Mouse (Mus musculus) retina, postnatal 7 days (tissue): Measurements from ENCODE around the gene Bend6.

ENCODE experiments used
- DNase-seq: peaks from one replicate; pipeline ENCODE4 v3.0.0-alpha.2; 2012; ENCODE audit warnings: low read depth, low spot score

Gene Bend6

DNA sequence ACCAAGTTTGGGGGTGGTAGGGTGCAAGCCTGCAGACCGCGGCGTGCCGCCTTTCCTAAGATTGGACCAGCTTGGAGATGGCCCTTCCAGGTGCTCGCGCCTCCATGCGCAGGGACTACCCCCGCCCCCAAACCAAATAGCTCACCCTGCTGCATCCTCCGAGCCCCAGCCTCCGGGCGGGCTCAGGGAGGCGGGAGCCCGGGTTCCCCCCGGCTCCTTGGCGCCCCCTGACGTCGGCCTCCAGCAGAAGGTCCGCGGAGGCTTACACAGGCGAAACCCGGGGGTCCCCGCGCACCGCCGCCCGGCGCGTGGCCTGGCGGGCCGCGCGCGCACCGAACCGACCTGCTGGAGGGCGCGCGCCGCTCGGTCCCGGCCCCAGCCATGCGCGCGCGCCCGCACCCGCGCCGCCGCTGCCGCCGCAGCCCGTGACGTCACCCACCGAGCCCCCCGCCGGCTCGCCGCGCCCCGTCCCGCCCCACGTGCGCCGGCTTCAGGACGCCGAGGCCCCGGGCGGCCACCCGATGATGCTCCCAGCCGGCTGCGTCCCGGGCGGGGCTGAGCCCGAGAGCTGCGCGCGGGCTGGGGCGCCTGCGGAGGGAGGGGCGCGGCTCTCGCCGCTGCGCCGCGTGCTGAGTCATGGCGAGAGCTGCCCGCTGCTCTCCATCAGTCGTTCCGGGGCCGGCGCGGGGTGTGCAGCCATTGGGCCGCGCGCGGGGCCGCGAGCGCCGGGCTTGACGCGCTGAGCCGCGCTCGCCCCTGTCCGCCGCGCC is at the start of gene Bend6:
Gene Bend6, minus strand, starts transcription at position 396 of the 770 bp plus-strand sequence.
- DNase-seq, result peak; percentile 53

DNA sequence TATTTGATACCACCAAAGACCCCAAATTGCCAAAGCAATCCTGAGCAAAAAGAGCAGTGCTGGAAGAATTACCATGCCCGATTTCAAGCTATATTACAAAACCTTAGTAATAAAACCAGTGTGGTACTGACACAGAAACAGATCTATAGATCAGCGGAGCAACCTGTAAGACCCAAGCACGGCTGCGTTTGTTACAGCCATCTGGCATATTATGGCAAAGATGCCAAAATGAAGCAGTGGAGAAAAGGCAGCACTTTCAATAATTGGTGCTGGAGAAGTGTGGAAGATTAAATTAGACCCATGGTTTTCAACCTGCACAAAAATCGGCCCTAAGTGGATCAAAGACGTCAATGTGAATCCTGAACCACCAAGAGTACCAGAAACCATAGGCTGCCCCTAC is 48.0 kb upstream of the Bend6 start:
- no peak for DNase-seq

DNA sequence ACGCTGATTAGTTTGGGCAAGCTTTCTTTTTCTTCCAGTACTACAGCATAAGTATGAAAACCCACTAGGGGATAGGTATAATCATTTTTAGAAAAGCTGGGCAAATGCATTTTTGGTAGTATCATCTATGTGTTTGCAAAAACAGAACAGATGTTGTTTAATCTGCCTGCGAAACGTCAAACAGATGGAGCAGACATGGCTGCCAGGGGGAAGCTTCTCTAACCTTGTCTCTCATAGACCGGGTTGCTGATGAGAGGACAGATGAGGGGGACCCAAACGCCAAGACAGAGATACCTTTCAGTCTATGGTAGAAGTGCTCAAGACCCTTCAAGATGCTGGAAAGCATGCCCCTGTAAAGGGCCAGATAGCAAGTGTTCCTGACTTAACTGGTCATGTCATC is 40.9 kb upstream of the Bend6 start:
- no peak for DNase-seq

DNA sequence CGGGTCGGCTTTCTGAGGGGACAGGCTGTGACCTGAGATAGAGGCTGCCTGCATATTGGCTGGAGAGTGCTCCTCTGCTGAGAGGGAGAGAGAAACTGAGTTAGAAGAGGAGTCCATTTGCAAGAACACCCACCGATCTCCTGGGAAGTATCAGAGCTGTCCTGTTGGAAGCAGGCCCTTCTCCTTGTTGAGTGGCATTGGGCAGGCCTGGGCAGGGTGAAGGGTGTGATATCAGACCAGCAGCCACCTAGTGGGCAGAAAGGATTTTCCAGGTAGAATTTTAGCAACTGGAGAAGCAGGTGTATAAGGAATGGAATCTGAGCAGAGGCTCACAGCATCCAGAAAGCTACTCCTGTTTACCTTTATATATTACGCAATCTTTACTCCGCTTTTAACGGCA is 40.2 kb upstream of the Bend6 start:
- DNase-seq, result no peak

DNA sequence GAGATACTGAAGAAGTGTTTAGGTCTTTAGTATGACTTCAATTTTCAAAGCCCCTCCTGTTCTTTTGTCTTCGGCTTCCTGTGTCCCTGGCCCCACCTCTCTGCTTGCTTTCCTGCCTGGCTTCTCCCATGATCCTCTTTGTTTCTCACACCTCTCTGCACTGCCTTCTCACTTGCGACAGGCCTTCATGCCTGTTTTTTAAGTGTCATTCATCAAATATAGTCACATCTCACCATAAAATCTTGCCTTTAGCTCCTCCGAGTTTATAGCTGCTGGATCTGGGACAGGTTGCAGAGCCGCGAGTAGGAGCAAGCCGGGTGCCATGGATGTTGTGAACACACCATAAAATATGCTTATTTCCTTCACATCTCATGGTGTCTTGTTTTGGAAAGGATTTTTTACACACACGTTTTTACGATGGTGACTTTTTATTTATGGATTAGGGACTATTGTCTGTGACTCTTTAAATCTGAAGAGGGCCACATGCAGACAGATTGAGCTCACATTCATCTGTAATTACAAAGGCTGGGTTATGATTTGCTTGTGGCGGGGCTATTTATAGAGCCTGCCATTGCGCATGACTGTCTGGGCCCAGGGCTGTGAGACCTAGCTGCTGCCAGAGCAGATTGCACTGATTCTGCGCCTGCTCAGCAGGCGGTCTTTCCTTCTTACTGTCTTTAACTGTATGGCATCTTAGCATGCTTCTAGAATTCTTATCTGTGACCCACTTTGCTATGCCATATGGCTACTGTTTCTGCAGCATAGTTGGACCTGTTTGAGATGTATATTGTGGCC is 39.2 kb upstream of the Bend6 start:
- DNase-seq, result peak; percentile 28

DNA sequence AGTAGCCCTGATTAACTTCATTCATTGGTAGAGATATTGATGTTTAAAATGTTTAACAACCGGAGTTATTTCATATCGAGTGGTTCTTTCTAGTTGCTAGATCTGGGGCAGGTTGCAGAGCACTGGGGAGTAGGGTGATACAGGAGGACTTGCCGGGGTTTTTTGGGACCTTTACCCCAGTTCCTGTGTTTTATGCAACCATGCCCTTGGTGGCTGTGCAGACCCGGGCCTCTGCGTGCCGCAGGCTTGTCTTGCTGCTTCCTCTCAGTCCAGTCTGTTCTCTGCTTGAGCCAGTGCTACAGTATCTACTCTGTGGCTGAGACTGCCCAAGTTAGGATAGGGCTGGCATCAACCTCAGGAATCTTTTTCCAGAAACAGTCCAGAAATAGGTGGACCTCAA is 38.1 kb upstream of the Bend6 start:
- no peak for DNase-seq

DNA sequence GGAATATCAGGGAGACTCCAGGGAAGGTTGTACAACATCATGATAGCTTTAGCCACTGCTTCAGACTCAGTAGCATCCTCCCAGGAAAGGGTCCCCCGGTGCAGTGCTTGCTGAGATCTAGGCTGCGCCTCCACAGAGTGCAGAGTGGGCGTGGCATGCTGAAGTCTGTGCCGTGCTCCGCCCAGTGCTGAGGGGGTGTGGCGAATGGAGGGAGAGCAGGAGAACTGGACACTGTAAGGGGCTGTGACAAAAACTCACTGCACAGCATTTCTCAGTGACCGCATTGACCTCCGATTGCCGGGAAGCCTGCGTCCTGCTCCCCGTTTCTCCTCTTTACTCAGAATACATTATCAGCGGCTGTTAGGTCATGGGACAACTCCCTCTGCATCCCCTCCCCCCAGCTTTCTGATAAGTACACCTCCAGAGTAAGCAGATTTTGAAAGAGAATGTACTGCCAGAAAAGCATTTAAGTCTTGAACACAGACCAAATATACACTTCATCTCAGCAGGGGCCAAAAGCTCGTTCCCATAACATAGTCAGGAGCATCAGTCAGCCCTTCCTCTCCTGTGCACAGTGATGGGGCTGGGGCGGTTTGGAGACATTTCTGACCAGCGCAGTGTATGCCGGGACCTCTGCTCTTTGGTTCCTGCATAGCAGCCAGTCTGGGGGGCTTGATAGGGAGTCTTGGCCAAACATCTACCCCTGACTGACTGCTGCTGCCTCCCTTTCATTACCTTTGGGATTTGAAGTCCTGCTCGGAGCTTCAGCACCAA is 37.5 kb upstream of the Bend6 start:
- no peak for DNase-seq

DNA sequence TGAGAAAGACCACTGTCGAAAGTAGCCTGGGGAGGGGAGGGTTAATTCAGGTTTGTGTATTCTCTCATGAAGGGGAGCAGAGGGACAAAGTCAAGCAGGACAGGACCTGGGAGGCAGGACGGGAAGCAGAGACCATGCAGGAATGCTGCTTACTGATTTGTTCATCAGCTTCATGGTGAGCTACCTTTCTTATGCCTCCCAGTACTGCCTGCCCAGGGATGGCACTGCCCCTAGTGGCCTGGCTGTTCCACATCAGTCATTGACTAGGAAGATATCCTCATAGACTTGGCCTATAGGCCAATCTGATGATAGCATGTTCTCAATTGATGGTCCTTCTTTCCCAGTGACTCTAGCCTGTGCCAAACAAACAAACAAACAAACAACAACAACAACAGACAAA is 36.3 kb upstream of the Bend6 start:
- DNase-seq, result no peak

DNA sequence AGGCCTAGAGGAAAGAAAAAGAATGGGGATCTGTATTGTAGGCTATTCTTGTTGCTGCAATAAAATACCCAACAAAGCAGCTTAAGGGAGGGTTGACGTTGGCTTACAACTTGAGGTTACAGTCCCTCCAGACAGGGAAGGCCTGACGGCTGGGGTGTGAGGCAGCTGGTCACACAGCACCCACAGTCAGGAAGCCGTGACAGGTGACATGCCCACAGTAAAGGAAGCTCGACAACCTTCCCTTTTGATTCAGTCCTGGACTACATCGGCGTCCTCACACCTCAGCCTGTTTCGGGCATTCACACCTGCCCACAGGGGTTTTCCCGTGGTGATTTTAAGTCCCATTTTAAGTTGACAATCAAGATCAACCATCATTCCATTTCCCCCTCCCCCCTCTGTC is 35.0 kb upstream of the Bend6 start:
- no peak for DNase-seq

DNA sequence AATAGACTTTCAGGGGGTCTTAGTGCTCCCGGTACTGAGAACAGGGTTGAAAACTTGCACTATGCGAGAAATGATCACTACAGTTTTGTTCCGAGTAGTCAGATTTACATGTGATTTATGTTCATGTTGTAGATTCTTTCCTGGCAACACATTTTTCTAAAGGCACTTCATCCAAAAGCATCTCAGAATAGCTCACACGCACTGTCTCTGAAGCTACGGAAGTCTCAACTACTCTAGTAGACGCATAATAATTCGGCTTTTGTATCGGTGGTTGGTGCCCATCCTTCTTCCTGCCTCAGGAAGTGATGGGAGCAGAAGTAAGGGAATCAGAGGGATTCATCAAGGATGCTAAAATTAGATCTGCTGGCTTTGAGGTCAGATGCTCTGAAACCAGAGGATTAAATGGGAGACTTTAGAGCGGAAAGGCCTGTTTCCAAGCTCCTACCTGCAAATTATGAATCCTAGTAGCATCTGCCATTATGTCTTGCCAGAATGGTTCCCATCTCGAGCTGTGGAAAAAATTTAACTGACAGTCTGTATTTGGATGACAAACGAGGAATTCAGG is 32.8 kb upstream of the Bend6 start:
- DNase-seq, result no peak

DNA sequence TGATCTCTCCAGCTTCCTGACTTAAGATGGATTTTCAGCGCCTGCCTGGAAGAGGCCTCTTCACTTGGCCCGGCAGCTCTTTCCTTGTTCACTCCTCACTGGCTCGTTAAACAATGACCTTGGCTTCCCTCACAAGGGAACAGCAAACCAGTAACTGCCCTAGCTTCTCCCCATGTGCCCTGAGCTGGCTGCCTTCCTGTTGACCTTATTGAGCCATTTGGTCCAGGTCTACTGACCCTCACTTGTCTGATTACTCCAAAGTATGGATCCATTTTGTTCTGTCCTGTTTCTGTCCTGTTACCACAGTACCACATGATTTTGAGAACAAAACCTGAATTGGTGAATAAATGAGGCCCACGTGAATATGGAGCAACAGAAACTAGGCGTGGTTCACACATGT is 32.2 kb upstream of the Bend6 start:
- DNase-seq, result no peak

DNA sequence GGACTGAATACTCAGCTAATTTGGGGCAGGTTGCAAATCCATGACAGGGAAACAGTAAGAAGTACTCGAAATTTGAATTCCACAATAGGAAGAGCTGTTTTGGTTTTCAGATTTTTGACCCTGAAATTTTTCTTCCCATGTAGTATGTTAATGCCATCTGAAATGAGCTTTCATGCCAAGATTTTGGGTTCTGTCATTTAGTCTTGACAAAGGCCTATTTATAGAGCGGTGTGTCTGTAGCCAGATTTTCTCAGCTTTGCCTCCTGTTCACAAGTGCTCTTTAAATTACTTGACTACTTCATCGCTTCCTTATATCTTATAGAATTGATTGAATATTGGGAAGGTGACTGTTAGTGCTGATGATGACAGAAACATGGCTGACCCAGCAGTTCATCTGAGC is 28.3 kb upstream of the Bend6 start:
- DNase-seq, result no peak

DNA sequence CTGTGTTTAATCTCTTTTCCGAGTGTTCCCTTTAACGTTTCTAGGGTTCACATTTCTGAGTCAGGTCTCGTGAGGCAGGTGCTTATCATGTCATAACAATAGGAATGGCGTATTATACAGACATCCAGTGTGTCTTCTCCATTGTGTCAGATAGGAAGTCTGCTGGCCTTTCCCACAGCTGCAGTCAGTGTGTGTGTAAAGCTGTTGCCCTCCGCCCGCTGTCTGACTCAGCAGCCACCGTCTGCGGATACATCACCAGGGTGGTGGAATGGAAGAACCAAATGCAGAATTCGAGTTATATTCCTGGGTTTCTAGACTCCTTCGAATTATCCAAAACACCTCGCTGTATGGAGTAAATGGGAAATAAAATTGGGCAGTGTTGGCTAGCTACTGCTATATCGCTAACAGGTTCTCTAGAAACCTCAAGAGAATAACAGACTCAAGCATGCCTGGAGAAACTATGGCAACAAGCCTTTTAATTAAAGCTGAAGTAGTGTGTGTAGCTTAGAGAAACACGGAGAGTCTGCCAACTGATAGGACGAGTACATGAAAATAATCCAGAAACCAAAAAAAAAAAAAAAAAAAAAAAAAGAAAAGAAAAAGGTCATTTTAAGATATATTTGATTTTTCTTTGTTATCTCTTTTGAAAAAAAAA is 25.4 kb upstream of the Bend6 start:
- DNase-seq, result no peak

DNA sequence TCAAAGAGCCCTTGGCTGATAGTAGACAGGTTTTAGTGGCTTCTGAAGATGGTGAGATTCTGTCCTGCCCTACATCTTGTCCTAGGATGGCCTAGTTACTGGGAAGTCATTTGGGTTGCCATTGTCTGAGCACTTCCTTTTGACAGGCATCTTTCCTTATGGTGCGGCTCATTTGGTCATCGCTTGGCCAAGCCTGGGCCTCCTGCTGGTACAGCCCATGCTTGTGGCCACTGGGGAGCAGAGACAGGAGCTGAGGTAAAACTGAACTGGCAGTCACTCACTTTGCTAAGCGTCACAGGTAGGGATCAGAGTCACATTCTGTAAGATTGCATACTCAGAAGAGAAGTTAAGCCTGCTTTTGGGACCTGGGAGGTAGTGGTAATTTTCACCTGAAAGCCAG is 24.6 kb upstream of the Bend6 start:
- DNase-seq, result no peak

DNA sequence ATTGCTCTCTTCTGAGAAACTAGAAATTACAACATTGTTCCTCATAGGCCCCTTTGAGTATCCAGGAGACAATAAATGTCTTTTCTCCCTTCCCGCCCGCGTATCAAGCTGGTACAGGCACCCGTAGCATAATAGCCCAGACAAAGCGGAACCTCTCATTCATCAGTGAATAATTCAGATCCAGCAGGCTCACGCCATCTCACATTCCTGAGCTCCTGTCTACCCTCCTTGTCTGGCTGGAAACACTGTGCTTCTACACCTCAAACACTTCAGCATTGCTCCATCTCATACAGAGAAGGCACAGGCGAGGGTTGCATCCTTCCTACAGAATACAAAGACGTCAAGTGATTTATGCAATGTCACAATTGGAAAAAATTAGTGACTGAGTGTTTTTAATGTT is 24.2 kb upstream of the Bend6 start:
- DNase-seq, result no peak

DNA sequence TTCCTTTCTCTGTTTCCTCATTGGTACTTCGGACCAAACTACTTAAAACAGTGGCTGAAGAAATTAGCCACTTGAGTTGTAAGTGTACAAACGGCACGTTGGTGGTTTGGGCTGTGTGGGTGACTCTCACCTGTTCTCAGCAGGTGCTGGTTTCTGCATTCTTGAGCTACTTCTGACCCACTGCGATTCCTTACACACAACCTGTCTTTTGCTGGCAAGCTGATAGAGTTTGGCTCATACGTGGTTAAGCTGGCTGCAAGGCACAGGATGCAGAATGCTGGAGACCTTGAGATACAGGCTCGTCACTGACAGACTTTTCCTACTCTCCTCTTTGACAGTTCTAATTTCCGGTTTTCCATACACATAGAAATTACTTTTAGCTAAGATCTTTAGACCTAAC is 19.9 kb upstream of the Bend6 start:
- no peak for DNase-seq

DNA sequence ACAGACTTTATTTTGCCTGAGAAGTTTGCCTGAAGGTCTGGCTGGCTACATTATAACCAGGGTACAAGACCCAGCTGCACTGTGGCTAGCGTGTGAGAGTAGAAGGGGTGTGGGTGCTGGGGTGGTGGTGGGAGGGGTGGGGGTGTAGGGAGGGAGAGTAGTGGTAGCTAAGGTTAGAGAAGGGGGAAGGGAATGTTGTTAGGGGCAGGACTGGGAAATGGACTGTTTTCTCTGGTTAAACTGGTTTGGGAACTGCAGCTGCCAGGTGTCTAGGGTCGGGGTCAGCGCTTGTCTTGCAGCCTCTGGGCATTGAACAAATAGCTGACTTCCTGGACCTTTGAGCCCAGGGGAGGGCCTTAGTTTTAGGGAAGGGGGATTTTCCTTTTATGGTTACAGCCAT is 17.7 kb upstream of the Bend6 start:
- no peak for DNase-seq

DNA sequence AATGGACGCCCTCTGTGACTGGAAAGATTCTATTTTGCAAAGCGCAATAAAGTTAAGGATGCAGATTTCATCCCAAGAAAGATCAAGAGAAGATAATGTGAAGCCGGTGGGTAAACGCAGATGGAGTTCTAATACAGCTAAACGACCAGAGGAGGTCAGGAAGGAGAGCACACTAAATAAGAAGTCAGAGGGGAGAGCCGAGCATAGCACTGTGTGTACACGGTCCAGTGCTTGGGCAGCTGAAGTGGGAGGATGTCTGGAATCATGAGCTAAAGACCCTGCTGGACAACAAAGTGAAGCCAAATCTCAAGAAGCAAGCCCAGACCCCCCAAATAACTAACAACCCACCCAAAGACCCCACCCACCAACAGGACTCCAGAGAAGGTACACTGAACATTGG is 15.4 kb upstream of the Bend6 start:
- DNase-seq, result no peak

DNA sequence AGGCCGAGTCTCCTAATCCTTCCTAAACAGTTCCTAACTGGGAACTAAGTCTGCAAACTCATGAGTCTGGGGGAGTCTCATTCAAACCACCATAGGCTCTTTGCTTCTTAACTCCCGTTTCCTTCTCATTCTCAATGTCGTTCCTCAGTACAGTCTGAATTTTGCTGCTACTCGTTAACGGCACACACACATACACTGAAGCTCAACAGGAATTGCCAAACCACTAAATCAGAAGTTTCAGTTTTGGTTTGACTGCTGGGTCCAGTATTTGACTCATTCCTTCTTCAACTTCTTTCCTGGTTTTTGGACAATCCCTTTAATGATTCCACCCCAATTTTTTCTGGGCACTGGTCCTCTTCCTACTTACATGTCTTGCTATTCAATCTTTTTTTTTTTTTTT is 8.9 kb upstream of the Bend6 start:
- DNase-seq, result no peak

DNA sequence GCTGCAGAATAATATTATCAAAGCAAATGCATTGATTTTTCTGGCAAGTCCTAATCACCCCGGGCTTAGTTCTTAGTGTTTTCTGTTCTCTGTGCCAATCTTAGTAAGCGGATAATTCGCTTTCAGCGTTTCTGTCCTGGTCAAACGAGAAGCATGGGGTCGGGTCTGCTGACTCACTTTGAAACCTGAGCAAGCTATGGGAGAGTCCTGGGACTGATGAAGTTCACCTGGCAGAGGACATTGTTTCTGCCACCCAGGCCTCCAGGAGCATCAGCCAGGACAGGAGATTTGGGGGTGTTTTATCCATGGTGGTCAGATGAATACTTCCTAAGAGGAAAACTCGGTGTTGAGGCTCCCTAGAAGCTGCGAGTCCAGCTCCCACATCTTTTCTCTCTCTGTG is 4.0 kb upstream of the Bend6 start:
- no peak for DNase-seq

DNA sequence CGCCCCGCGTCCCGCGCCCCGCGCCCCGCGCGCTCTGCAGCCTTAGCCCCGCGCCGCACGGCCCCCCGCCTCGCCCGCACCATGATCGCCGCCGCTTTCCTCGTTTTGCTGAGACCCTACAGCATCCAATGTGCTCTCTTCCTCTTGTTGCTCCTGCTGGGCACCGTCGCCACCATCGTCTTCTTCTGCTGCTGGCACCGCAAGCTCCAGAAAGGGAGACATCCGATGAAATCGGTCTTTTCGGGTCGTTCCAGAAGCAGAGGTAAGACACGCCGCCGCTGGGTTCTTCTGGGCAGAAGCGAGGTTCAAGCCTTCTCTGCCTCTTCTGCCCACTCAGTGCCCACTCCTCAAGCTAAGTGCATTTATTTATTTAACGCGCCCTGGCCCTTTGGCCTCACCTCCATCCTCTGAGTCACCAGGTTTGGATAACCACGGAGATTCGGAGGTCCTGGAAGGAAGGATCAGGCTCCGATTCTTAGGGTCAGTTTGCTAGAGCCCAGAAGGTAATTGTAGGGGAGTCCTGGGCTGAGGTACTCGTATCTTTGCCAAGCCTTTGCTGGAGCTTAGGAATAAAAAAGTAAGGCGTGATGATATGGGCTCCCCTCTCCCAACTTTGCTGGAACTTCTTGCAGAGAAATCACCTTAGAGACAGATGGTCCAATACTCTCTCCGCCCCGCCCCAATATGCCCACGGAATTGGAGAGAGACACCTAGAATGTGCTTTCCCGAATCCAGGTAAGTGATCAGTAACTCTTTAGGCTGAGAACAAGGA is 761 bp upstream of the Bend6 start, which contains the start of gene Dst:
Gene Dst, plus strand, starts transcription at position 35 of the 772 bp plus-strand sequence.
- DNase-seq, result no peak
